Mouse (Mus musculus) monocyte, adult 2 months (primary cell): Measurements from ENCODE around the gene Crtc3.
A peak's percentile ranks its signal among the peaks of the same experiment; 100 is the strongest.

Experiments used
- DNase-seq, 2 experiments: peaks; one replicate each; pipeline ENCODE4 v3.0.0; 2022; ENCODE audit warnings: low spot score in 2 of 2, low read depth in 1 of 2

The Crtc3 gene

DNA sequence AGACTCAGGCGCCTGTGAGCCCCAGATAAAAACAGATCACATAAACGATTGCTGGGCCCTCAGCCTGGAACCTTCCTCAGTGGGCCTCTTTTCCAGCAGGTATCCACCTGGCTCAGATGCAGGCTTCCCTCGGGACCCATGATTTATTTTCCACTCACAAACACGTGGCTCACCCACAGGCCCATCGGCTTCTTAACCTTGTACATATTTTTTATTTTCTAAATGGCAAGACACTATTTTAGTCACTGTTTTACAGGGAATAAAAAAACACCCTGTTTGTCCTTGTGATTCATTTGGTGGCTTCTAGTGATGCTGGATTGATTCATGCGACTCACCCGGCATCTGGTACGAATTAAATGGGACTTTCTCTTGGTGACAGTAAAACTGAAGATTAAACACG is 127.4 kb downstream of the Crtc3 start:
- DNase-seq: no peak

- DNase-seq: no peak
These were observed 130.1 kb downstream of the Crtc3 start for GRCm38 (mm10) chr7:80558572-80558971.

DNA sequence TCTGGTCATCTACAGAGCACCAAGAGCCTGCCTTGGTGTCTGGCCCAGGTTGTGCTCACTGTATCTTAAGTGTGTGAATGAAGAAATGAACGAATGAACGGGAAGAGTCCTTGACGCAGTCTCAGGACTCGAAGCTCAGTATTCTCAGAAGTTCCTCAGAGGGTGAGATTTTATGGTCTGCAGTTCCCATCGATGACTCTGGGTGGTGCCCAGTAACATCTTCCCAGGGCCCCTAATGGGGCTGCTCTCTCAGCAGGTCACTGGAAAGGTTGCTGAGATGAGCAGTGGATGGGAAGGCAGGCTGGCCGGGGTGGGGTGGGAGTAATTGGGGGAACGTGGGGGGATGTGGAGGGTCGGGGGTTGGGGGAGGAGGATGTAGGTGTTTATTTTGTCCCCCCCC is 130.6 kb downstream of the Crtc3 start:
- DNase-seq: no peak

- DNase-seq: no peak
These were observed 131.5 kb downstream of the Crtc3 start for GRCm38 (mm10) chr7:80557161-80557560.

GRCm38 (mm10) chr7:80556166-80556565 is 132.5 kb downstream of the Crtc3 start:
- DNase-seq: no peak

DNA sequence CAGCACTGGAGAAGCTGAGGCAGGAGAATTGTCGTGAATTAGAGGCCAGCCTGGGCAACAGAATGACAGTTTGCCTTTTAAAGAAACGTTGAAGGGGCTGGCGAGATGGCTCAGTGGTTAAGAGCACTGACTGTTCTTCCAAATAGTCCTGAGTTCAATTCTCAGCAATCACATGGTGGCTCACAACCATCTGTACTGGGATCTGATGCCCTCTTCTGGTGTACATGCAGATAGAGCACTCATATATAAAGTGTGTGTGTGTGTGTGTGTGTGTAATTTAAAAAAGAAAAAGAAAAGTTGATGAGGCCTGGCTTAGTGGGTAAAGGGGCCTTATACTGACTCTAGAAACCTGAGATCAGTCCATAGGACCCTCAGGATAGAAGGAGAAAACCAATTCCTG is 133.5 kb downstream of the Crtc3 start:
- no peak for DNase-seq

GRCm38 (mm10) chr7:80554180-80555021 is 134.3 kb downstream of the Crtc3 start:
- peak in 1 of 2 experiments; percentile 12 for DNase-seq

- no peak for DNase-seq
These were observed 140.0 kb downstream of the Crtc3 start for GRCm38 (mm10) chr7:80548513-80549260.

DNA sequence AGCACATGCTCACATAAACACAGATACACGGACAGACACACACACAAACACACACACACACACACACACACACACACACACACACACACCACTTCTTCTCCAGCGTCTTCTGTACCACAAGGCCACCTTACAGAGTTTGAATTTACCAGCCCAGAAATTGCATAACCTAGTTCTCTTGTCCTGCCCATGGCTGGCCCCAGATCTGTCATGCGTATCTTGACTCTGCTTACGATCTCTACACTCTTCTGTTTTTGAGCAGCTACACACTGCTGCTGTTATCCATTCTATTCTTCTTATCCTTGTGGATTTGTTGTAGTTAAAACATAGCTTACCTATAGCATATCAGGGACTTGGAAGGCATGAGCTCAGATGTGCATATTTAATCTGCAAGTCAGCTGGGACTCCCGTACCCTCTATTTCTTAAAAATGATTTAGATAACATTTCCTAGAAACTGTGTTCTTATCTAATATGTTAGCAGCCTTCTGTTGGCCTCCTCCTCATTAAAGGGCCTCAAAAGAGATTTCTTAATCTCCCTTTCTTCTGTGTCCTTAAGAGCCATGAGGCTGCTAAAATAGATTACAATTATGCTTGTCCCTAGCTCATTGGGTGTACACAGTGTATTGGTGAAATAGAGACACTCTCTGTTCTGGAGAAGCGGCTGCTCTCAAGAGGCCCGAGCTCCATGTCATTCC is 146.4 kb downstream of the Crtc3 start:
- no peak for DNase-seq

- no peak for DNase-seq
These were observed 149.1 kb downstream of the Crtc3 start for GRCm38 (mm10) chr7:80539581-80539980.
